Mouse (Mus musculus) cerebellum, postnatal 14 days (tissue): ENCODE measurements around the gene Rxrg.
A peak's percentile ranks its signal among the peaks of the same experiment; 100 is the strongest.

ENCODE experiments used
- DNase-seq, 2 experiments: peaks; one replicate each; pipeline ENCODE4 v3.0.0; 2021; ENCODE audit warnings: mixed read lengths in 2 of 2

Rxrg gene

GRCm38 (mm10) chr1:167648670-167649069, 50.5 kb downstream of the Rxrg start:
- no peak for DNase-seq

GRCm38 (mm10) chr1:167649122-167649633, 51.0 kb downstream of the Rxrg start:
- no peak for DNase-seq

GRCm38 (mm10) chr1:167652336-167652735, 54.2 kb downstream of the Rxrg start:
- DNase-seq: no peak

GRCm38 (mm10) chr1:167659065-167659464, 60.9 kb downstream of the Rxrg start:
- DNase-seq: no peak

GRCm38 (mm10) chr1:167660521-167661101, 62.4 kb downstream of the Rxrg start:
- peak; percentile 73 to 74 for DNase-seq

GRCm38 (mm10) chr1:167661123-167661522, 62.9 kb downstream of the Rxrg start:
- peak; percentile 48 to 52 for DNase-seq

- DNase-seq: no peak
Observed at GRCm38 (mm10) chr1:167663136-167663535, 65.0 kb downstream of the Rxrg start.

GRCm38 (mm10) chr1:167669796-167670195, 71.6 kb downstream of the Rxrg start:
- DNase-seq: peak; percentile 86 to 90

GRCm38 (mm10) chr1:167672433-167672987, 74.3 kb downstream of the Rxrg start:
- no peak for DNase-seq

- no peak for DNase-seq
Observed at GRCm38 (mm10) chr1:167679061-167679460, 80.9 kb downstream of the Rxrg start.

- no peak for DNase-seq
Observed at GRCm38 (mm10) chr1:167688001-167688346, 89.8 kb downstream of the Rxrg start.

GRCm38 (mm10) chr1:167688347-167689231, 90.4 kb downstream of the Rxrg start:
- peak; percentile 23 to 38 for DNase-seq

GRCm38 (mm10) chr1:167689232-167689261, 90.9 kb downstream of the Rxrg start, which contains the start of gene Lmx1a:
Lmx1a (plus strand) TSS chr1:167689237.
- no peak for DNase-seq
